Mouse (Mus musculus) spleen, adult 2 months (tissue): Measurements from ENCODE around the gene Thy1. TPM values are rescaled to one million over a fixed set of nuclear protein-coding genes. Genes with fewer than 3 reads are reported as not detected.

ENCODE experiments used
- DNase-seq, 2 experiments: peaks; one replicate each; pipeline versions ENCODE4 v3.0.0 to v3.0.0-alpha.2; 2012 to 2021; ENCODE audit warnings: low spot score in 2 of 2, low read depth in 1 of 2
- H3K27ac ChIP-seq: fragments of 200-500 bp; 2 replicates; pipeline ENCODE4 v1.5.1; 2012; ENCODE audit warnings: low read length, inconsistent platforms; ENCODE audit not compliant: insufficient read depth
- H3K27me3 ChIP-seq: fragments of 200-500 bp; 2 replicates; pipeline ENCODE4 v1.6.1; 2012; ENCODE audit warnings: mild to moderate bottlenecking, moderate library complexity, low read length, inconsistent platforms; ENCODE audit not compliant: control insufficient read depth, insufficient read depth
- H3K36me3 ChIP-seq: fragments of 200-500 bp; 2 replicates; pipeline ENCODE4 v1.6.1; 2012; ENCODE audit warnings: mild to moderate bottlenecking, low read length, inconsistent platforms; ENCODE audit not compliant: control insufficient read depth, insufficient read depth
- H3K4me1 ChIP-seq: fragments of 200-500 bp; 2 replicates; pipeline ENCODE4 v1.6.1; 2011; ENCODE audit warnings: inconsistent platforms; ENCODE audit not compliant: control insufficient read depth, insufficient read depth, insufficient read length
- H3K4me3 ChIP-seq: fragments of 200-500 bp; 2 replicates; pipeline ENCODE4 v1.5.1; 2011; ENCODE audit warnings: mild to moderate bottlenecking, inconsistent platforms; ENCODE audit not compliant: insufficient read depth, insufficient read length; ENCODE audit errors: extremely low read depth
- CTCF ChIP-seq: fragments of 200-500 bp; IDR thresholded peaks from 2 replicates; pipeline ENCODE4 v1.5.1; 2011; ENCODE audit warnings: mild to moderate bottlenecking, inconsistent platforms; ENCODE audit not compliant: insufficient read depth, insufficient read length, insufficient replicate concordance; ENCODE audit errors: extremely low read depth
- POLR2A ChIP-seq: fragments of 200-500 bp; IDR thresholded peaks from 2 replicates; pipeline ENCODE4 v1.6.1; 2011; ENCODE audit warnings: low read depth, low read length, inconsistent platforms
- WGBS: fragments of 180-500 bp; shearing (Covaris S2); methylation state at CpG from one replicate; pipeline ENCODE4 v1.1.7; 2018; 5-methylcytosine and 5-hydroxymethylcytosine counted together
- polyA plus RNA-seq: library from polyadenylated mRNA; depleted of rRNA; stranded (reverse); fragments of >200 nt; gene quantifications from 2 replicates; pipeline ENCODE4 v1.2.3, GENCODE M21; 2012

Thy1 gene
- polyA plus RNA-seq, 1 experiment: 206 TPM

DNA sequence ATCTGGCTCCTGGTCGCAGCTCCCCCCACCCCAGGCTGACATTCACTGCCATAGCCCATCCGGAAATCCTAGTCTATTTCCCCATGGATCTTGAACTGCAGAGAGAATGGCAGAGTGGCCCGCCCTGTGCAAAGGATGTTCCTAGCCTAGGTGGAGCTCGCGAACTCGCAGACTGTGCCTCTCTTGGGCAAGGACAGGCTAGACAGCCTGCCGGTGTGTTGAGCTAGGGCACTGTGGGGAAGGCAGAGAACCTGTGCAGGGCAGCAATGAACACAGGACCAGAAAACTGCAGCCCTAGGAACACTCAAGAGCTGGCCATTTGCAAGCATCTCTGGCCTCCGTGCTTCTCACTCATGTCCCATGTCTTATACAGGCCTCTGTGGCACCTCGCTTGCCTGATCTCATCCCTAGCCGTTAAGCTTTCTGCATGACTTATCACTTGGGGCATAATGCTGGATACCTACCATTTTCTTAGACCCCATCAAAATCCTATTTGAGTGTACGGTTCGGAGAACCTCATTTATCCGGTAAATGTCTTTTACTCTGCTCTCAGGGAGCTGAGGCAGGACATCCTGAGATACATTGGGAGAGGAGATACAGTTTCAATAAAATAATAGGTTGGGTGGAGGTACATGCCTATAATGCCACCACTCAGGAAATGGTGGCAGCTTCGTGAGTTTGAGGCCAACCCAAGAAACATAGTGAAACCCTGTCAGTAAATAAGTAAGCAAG, 1.4 kb downstream of the Thy1 start:
- no peak for DNase-seq
- peak overlapping the region; percentile 64 for H3K4me3 ChIP-seq
- WGBS: 68% methylated on average over 14 of the region's 14 CpGs
- TF ChIP-seq CTCF (no peak), POLR2A (no peak)
- H3K27me3 ChIP-seq: 0 out of 2 replicates have a peak, but pooled peaks cover 2% of the 10 kb centered on the region
- H3K27ac ChIP-seq: peak overlapping the region; percentile 76
- H3K36me3 ChIP-seq: no peaks in the 10 kb centered on the region
- H3K4me1 ChIP-seq: peaks cover 2% of the 10 kb centered on the region; the same call in 1 of the 2 replicates

- Histone ChIP-seq H3K4me3 (peak overlapping the region; percentile 64; the same call in 1 of the 2 replicates), H3K27ac (no peak overlapping the region; the same call in 1 of the 2 replicates), H3K36me3 (no peaks in the 10 kb centered on the region), H3K27me3 (0 out of 2 replicates have a peak, but pooled peaks cover 2% of the 10 kb centered on the region), H3K4me1 (peaks cover 2% of the 10 kb centered on the region; the same call in 1 of the 2 replicates)
- DNase-seq: no peak
- 71% methylated on average over 3 of the region's 3 CpGs for WGBS
- TF ChIP-seq POLR2A (no peak), CTCF (no peak)
These were observed 2.1 kb downstream of the Thy1 start for GRCm38 (mm10) chr9:44045158-44045883.

DNA sequence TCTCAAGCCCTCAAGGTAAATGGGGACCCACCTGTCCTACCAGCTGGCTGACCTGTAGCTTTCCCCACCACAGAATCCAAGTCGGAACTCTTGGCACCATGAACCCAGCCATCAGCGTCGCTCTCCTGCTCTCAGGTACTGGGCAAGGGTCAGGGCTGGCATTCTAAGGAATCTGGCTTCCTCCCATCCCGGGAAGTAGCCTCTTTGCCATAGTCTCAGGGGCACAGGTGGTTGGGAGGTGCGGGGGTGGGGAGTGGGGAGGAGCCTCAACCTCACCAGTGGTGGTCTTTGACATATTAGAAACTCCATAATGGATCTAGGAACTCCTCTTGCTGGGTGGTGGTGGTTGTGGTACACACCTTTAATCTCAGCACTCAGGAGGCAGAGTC, 2.7 kb downstream of the Thy1 start:
- H3K36me3 ChIP-seq: no peaks in the 10 kb centered on the region
- TF ChIP-seq POLR2A: no peak
- no peak for TF ChIP-seq CTCF
- H3K4me3 ChIP-seq: peak overlapping the region; percentile 15; the same call in 1 of the 2 replicates
- 0 out of 2 replicates have a peak, but pooled peaks cover 2% of the 10 kb centered on the region for H3K27me3 ChIP-seq
- WGBS: 81% methylated on average over 5 of the region's 5 CpGs
- no peak for DNase-seq
- H3K4me1 ChIP-seq: peaks cover 2% of the 10 kb centered on the region; the same call in 1 of the 2 replicates
- no peak overlapping the region for H3K27ac ChIP-seq

DNA sequence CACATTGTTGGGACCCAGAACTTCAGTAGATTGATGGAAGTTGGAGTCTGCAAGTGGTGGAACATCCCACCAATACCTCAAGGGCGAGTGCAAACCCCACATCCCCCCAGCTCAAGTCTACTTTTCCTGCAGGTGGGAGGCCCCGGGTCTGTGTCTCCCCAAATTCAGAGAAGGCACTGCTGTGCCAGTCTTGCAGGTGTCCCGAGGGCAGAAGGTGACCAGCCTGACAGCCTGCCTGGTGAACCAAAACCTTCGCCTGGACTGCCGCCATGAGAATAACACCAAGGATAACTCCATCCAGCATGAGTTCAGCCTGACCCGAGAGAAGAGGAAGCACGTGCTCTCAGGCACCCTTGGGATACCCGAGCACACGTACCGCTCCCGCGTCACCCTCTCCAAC, 3.2 kb downstream of the Thy1 start:
- 0 out of 2 replicates have a peak, but pooled peaks cover 2% of the 10 kb centered on the region for H3K27me3 ChIP-seq
- 23% methylated on average over 12 of the region's 12 CpGs for WGBS
- H3K27ac ChIP-seq: peak overlapping the region; percentile 7; the same call in 1 of the 2 replicates
- peaks cover 2% of the 10 kb centered on the region; the same call in 1 of the 2 replicates for H3K4me1 ChIP-seq
- no peaks in the 10 kb centered on the region for H3K36me3 ChIP-seq
- no peak for DNase-seq
- no peak overlapping the region for H3K4me3 ChIP-seq
- no peak for TF ChIP-seq POLR2A
- TF ChIP-seq CTCF: no peak

- no peak for DNase-seq
- Histone ChIP-seq H3K36me3 (no peaks in the 10 kb centered on the region), H3K4me3 (no peak overlapping the region), H3K27ac (no peak overlapping the region), H3K27me3 (0 out of 2 replicates have a peak, but pooled peaks cover 2% of the 10 kb centered on the region), H3K4me1 (peaks cover 2% of the 10 kb centered on the region; the same call in 1 of the 2 replicates)
- TF ChIP-seq POLR2A: no peak
- 7% methylated on average over 6 of the region's 6 CpGs for WGBS
These were observed 3.9 kb downstream of the Thy1 start for GRCm38 (mm10) chr9:44047071-44047470.

GRCm38 (mm10) chr9:44047571-44048490, 4.6 kb downstream of the Thy1 start:
- H3K36me3 ChIP-seq: no peaks in the 10 kb centered on the region
- 0 out of 2 replicates have a peak, but pooled peaks cover 2% of the 10 kb centered on the region for H3K27me3 ChIP-seq
- DNase-seq: no peak
- peaks cover 2% of the 10 kb centered on the region; the same call in 1 of the 2 replicates for H3K4me1 ChIP-seq
- H3K4me3 ChIP-seq: no peak overlapping the region
- TF ChIP-seq POLR2A (no peak), CTCF (no peak)
- WGBS: 64% methylated on average over 14 of the region's 14 CpGs
- no peak overlapping the region for H3K27ac ChIP-seq
